Mouse (Mus musculus) myocyte (in vitro differentiated cells): Measurements from ENCODE around the gene D5Ertd579e.

Experiments used
- E2F4 ChIP-seq: IDR thresholded peaks from one replicate; pipeline ENCODE4 v1.6.1; 2011; ENCODE audit warnings: mild to moderate bottlenecking, control low read depth, moderate library complexity; ENCODE audit not compliant: insufficient read depth
- MYOD1 ChIP-seq, 3 experiments: IDR thresholded peaks; one replicate each; pipeline ENCODE4 v1.6.1; 2011; ENCODE audit warnings: control low read depth in 2 of 3, low read depth in 2 of 3, mild to moderate bottlenecking in 2 of 3, moderate library complexity in 1 of 3; ENCODE audit not compliant: insufficient read length in 2 of 3, control insufficient read depth in 1 of 3
- MYOG ChIP-seq, 3 experiments: IDR thresholded peaks; one replicate each; pipeline ENCODE4 v1.6.1; 2011; ENCODE audit warnings: control low read depth in 2 of 3, low read depth in 2 of 3, mild to moderate bottlenecking in 2 of 3; ENCODE audit not compliant: insufficient read length in 2 of 3, control insufficient read depth in 1 of 3, insufficient read depth in 1 of 3
- POLR2A ChIP-seq: IDR thresholded peaks from one replicate; pipeline ENCODE4 v1.6.1; 2011; ENCODE audit warnings: low read depth, mild to moderate bottlenecking, control low read depth, moderate library complexity; ENCODE audit not compliant: insufficient read length
- POLR2AphosphoS2 ChIP-seq: IDR thresholded peaks from one replicate; pipeline ENCODE4 v1.6.1; 2011; ENCODE audit warnings: low read depth, control low read depth; ENCODE audit not compliant: insufficient read length
- REST ChIP-seq: IDR thresholded peaks from one replicate; pipeline ENCODE4 v1.6.1; 2011; ENCODE audit warnings: mild to moderate bottlenecking, control low read depth, moderate library complexity; ENCODE audit not compliant: insufficient read depth, insufficient read length
- SRF ChIP-seq: IDR thresholded peaks from one replicate; pipeline ENCODE4 v1.6.1; 2011; ENCODE audit warnings: low read depth; ENCODE audit not compliant: control insufficient read depth, insufficient read length
- TCF3 ChIP-seq: IDR thresholded peaks from one replicate; pipeline ENCODE4 v1.6.1; 2011; ENCODE audit warnings: low read depth, control low read depth; ENCODE audit not compliant: insufficient read length
- USF1 ChIP-seq: IDR thresholded peaks from one replicate; pipeline ENCODE4 v1.6.1; 2011; ENCODE audit warnings: low read depth, mild to moderate bottlenecking, control low read depth, moderate library complexity

- no peak for TF ChIP-seq POLR2A
- TF ChIP-seq USF1 = no peak
- TF ChIP-seq MYOD1 (IDR thresholded peaks at IDR 0.05; ENCODE audit: control insufficient read depth in 1 of 3, insufficient read length in 2 of 3, low read depth in 2 of 3) = no peak
- TF ChIP-seq REST = no peak
- TF ChIP-seq E2F4 = no peak
- no peak for TF ChIP-seq MYOG (IDR thresholded peaks at IDR 0.05; ENCODE audit: control insufficient read depth in 1 of 3, insufficient read depth in 1 of 3, insufficient read length in 2 of 3, low read depth in 2 of 3)
- TF ChIP-seq POLR2AphosphoS2 = no peak
- no peak for TF ChIP-seq TCF3
- no peak for TF ChIP-seq SRF
Measured at GRCm38 (mm10) chr5:36736009-36736408, 40.2 kb upstream of the D5Ertd579e start.
